Mouse (Mus musculus) lung, postnatal 36 days (tissue): ENCODE results near the gene Chrne.

Experiments
- DNase-seq: peaks from one replicate; pipeline ENCODE4 v3.0.0; 2022; ENCODE audit warnings: mixed read lengths

The Chrne gene

DNA sequence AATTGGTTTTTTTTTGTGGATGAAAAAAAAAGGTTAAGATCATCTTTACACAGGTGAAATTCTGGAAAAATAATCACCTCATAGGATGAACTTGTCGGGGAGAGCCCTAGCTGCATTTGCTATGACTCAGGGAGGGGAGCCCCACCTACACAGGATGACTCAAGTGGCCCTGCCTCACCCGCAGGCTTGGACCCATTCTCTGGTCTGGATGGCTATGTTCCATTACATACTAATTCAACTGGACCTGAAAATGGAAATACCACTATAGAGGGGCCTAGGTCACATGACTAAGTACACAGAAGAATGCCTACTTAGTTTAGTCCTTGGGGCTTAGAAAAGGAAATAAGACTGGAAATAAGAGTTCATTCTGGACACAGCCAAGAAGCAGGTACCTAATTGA lies 32.4 kb upstream of the Chrne start:
- DNase-seq = no peak

GRCm38 (mm10) chr11:70650322-70651175 lies 31.5 kb upstream of the Chrne start:
- peak; percentile 34 for DNase-seq

GRCm38 (mm10) chr11:70649185-70649734 lies 30.2 kb upstream of the Chrne start:
- DNase-seq = no peak

DNA sequence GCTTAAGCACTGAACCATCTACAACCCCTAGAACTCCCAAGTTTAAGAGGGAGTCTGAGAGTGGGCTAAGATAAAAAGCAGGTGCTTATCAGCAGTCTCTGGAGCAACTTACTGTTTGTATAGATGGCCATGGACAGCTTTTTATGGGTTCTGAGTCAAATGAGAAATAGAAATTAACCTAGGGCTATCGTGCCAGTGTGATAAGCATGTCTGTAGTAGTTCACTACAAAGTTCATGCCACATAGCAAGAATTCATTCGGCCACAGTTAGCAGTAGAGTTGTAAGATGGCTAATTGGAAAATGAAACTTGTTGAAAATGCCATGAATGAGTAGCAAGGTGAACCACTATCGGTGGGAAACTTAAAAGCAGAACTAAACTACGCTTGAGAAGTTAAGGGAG lies 29.5 kb upstream of the Chrne start:
- no peak for DNase-seq

- DNase-seq = peak; percentile 37
Measured at GRCm38 (mm10) chr11:70647716-70648420, 28.9 kb upstream of the Chrne start.

DNA sequence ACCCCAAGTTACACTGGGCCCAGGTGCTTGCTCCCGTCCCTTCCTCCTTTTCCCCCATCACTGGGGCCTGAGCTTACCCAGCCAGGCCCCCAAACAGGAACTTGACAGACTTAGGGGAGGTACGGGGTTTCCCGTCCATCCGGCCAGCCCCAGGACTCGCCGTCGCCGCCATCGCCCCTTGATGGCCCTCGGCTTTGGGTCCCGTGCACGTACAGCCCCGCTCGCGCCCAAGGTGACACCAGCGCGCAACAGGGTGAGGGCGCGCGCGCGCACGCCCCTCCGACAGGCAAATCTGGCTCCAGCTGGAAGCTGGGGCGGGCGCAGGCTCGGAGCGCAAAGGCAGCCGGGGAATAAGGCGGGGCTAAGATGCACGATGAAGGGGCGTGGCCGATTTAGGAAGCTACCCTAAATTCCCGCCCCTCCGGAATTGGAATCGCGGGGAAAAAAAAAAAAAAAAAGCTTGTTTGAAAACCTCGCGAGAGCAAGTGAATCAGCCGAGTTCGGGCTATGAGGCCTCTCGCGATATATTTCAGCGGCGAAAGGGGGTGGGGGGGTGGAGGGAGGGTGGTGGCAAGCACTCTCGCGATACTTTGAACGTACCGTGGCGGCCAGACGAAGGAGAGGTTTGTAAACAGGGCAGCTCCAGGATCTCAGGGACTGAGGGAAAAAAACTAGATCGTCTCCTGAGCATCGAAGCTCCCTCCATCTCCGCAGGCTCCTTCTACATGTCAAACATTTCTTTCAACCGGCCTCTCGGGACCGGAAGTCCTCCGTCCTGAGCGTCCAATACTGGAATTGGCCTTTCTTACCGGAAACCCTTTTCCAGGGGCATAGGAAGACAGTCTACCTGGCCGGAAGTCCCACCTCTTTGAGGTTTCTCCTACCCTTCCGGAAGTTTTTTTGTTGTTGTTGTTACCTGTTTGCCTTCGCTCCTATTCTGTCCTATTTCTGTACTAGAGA lies 28.0 kb upstream of the Chrne start, which contains the start of the genes Rnf167 and Slc25a11:
Rnf167 (plus strand) TSS at position 545 of the 960 bp plus-strand sequence.
Slc25a11 (minus strand) TSS at position 789 of the 960 bp plus-strand sequence.
- DNase-seq = peak; percentile 99

DNA sequence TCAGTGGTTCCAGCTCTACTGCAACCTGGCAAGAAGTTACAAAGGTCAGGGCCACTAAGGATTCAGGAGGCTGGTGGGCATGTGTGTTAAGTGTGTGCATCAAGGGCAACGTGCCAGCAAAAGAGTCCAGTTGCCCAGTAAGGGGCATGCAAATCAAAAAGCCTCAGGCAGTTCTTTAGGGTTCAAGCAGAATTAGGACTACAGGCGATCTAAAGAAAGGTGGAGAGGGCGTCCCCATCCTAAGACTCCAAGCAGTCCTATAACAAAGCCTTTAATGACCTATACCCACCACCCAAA lies 27.2 kb upstream of the Chrne start:
- no peak for DNase-seq

GRCm38 (mm10) chr11:70645461-70646258 lies 26.6 kb upstream of the Chrne start:
- no peak for DNase-seq

DNA sequence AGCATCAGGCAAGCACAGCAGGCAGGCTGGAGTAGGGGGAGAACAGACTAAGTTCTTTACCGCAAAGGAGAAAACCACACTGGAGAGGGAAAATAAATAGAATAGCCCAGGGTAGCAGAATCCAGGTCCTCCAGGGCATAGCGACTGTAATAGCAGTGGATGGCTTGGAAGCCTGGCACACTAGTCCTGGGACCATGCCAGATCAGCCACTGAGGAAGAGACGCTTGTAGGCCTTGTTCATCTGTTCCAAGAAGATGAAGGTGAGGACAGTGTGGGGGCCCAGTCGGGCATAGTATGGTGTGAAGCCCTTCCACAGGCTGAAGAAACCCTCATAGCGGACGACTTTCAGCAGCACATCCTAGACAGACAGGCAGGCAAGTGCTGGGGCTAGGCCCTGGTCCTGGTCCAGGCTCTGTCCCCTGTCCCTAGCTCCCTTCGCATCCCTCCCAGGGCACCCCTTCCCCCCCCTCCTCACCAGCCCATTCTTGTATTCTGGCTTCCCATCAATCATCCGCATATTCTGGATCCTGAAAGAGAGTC lies 25.6 kb upstream of the Chrne start:
- no peak for DNase-seq

DNA sequence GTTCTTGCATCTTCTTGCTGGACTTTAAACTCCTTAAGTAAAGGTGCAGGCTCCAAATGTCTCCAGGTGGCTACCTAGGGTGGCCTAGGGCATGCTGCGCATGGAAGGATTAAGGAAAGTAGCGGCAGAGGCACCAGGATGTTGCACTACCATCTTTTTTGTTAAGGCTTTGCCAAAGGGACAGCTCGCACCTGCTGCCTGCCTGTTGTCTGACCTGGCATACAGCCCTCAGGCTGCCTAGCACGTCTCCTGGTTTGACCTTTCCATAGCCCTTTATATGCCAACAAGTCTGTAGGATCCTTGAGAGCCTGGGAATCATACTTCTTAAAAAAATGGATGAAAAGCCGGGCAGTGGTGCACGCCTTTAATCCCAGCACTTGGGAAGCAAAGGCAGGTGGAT lies 24.0 kb upstream of the Chrne start:
- no peak for DNase-seq

DNA sequence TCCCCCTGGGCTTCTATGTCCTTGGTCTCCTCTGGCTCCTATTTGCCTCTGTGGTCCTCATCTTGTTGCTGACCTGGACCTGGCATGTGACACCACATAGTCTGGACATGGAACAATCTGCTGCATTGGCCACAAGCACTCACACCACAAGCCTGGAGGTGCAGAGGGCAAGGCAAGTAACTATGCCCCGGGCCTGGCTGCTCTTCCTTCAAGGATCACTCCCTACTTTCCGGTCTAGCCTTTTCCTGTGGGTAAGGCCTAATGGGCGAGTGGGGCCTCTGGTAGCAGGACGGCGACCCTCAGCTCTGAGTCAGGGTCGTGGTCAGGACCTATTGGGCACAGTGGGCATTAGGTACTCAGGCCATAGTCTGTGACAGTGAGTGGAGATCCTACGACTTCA lies 22.2 kb upstream of the Chrne start:
- DNase-seq = no peak

DNA sequence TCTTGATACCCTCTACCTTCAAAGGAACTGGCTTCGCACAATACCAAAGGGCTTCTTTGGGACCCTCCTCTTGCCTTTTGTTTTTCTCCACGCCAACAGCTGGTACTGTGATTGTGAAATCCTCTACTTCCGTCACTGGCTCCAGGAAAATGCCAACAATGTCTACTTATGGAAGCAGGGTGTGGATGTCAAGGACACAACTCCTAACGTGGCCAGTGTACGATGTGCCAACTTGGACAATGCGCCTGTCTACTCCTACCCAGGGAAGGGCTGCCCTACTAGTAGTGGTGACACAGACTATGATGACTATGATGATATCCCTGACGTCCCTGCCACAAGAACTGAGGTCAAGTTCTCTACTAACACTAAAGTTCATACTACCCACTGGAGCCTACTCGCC lies 21.0 kb upstream of the Chrne start:
- DNase-seq = peak; percentile 46

GRCm38 (mm10) chr11:70638714-70639278 lies 19.8 kb upstream of the Chrne start, which contains the start of gene Gp1ba:
Gp1ba (plus strand) TSS chr11:70639122.
- no peak for DNase-seq

GRCm38 (mm10) chr11:70638293-70638692 lies 19.3 kb upstream of the Chrne start:
- DNase-seq = no peak

DNA sequence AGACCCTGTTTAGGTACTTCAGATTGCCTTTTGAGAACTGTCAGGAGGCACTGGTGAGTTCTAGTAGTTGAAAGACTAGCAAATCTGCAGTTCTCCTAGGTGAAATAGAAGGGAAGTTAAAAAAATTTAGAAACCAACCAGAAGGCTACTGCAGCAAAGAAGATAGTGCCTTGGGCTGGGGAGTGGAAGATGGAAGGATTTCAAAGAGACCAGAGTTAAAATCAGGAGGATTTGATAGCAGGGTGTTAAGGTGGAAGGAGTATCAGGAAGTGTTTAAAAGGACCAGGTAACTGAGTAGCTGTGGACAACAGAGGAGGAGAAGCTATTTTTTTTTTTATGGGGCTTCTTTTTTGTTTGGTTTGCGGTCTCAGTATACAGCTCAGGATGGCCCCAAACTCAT lies 18.7 kb upstream of the Chrne start:
- no peak for DNase-seq

DNA sequence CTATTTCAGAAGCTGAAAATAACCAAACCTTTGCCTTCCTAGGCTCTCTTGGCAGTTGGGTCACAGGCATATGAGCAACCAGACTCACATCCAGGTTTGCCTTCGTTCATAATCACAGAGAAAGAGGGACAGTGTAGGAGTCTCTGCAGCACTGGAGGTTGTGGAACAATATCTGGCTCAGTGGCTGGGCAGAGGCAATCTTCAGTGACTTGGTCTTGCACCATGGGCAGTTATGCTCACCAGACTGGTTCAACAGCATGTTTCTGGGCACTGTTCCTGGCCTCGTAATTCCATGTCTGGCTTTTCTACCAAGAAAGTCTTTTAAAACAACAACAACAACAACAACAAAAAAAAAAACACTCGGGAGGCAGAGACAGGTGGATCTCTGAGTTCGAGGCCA lies 16.6 kb upstream of the Chrne start:
- no peak for DNase-seq

DNA sequence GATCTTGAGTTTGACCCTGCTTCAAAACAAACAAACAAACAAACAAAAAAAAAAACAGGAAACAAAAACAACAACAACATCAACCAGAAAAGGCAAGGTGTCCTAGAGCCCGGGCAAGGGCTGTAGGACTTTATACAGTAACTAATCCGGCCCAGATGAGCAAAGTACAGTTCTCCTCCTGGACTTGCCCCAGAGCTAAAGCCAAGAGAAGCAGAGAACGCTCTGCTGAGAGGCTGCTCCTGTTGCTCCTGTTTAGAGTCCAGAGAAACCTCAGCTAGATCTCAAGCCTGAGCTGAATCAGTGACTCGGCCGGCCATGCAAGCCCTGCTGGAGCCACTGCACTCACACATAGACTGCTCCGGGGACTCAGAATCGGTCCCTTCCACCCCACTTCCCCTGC lies 11.1 kb upstream of the Chrne start:
- DNase-seq = no peak

DNA sequence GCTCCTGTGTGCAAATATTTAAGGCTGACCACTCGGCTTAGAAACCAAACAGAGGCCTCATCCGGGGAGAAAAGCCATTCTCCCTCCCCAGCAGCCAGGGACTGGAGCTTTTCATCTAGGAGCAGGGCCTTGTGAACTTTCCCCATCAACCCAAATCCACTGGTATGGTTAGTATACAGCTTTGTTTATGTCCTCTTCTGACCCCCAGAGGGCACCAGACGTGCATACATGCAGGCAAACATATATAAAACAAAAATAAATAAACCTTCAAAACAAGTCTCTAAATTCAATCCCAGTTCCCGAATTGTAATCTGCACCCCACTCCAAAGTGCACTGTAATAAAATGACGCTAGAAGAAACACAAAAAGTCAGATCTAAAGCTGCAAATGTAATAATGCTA lies 10.5 kb upstream of the Chrne start:
- peak; percentile 51 for DNase-seq

- no peak for DNase-seq
Measured at GRCm38 (mm10) chr11:70628431-70628830, 9.4 kb upstream of the Chrne start.

GRCm38 (mm10) chr11:70626877-70627276 lies 7.9 kb upstream of the Chrne start:
- no peak for DNase-seq

DNA sequence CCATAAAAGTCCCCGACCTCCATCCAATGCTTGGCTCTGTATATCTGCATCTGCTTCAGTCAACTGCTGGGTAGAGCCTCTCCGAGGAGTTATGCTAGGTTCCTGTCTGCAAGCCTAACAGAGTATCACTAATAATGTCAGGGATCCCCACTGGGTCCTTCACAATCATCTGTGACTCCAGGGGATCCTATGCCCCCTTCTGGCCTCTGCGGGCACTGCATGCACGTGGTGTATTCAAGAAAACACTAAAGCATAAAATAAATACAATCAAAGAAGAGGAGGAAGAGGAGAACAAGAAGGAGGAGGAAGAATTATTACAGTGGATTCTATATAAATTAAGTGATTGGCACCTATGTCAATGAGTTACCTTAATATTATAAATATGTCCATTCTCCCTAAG lies 6.5 kb upstream of the Chrne start:
- DNase-seq = peak; percentile 72
